ENCODE assay signal across 10 mouse cellular contexts in the genomic region with DNA sequence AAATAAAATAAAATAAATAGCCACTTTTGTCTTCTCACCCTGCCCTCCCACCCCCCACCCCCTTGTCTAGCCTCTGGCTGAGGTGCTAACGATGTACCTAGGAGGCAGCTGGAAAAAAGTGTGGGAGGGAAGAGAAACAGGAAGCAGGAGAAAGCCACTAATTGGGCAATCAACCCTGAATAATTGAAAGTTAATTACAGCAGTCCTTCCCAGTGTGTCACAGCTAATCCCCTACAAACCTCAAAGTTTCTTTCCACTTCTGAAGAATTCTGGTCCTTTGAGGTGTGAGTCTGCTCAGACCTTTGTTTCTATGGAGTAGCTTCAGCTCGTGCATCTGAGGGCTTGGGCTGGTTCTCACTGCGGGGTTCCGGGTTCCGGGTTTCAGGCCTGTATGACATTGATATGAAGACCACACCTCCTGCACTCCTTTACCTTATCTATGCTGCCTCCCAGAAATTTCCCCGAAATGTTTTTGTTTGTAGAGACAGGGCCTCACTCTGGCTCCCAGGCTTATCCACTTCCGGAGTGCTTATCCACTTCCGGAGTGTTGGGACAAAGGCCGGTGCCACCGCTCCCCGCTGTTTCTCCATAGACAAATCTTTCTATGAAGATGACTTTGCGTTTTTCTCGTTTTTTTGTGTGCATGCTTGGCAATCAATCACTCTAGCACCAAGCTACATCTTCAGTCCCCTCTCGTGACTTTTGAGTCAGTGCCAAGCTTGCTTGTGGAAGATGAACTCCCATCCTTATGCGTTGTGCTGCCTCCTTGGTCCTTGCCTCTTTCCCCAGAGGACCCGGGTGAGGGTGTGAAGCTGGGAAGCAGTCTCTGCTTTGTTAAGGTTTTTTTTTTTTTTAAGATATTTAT.
DNase-seq lines count a peak whose midpoint lies in the region; ATAC-seq lines count a peak whose summit lies in the region.
"Had no signal": no experiment of that assay in that cellular context is flagged by ENCODE, and none has a peak within 500 bp of the region (broad histone marks: within the 10 kb centered on the region; RNA-seq: fewer than 3 reads in every experiment).

No protein-coding gene starts in this region.

- 0 out of 2 replicates have a peak overlapping the region, but pooled peaks have one; percentile 8 for H3K4me2 ChIP-seq in forebrain, embryonic 11.5 days (ENCODE audit: low read depth, low read length, severe bottlenecking)
- H3K4me2 ChIP-seq in forebrain, embryonic 16.5 days (ENCODE audit: low read length) = no peak overlapping the region
- H3K4me2 ChIP-seq in midbrain, embryonic 12.5 days (replicated peaks) = no peak overlapping the region
- H3K4me2 ChIP-seq in midbrain, embryonic 13.5 days (replicated peaks) = no peak overlapping the region
- no peak overlapping the region for H3K4me2 ChIP-seq in stomach, embryonic 15.5 days
- H3K4me2 ChIP-seq: hindbrain, embryonic 13.5 days; neural tube, embryonic 13.5 days had no signal

- 34% methylated on average over 16 of the region's 16 CpGs for WGBS in forebrain, embryonic 11.5 days
- 29% methylated on average over 16 of the region's 16 CpGs for WGBS in forebrain, embryonic 16.5 days
- WGBS in midbrain, embryonic 12.5 days = 57% methylated on average over 16 of the region's 16 CpGs
- 56% methylated on average over 16 of the region's 16 CpGs for WGBS in midbrain, embryonic 13.5 days
- 51% methylated on average over 16 of the region's 16 CpGs for WGBS in limb, embryonic 10.5 days
- 57% methylated on average over 16 of the region's 16 CpGs for WGBS in stomach, embryonic 15.5 days

- no peaks in the 10 kb centered on the region for H3K36me3 ChIP-seq in forebrain, embryonic 11.5 days (ENCODE audit: control insufficient read depth, insufficient read depth, low read length)
- no peaks in the 10 kb centered on the region for H3K36me3 ChIP-seq in forebrain, embryonic 16.5 days (ENCODE audit: control insufficient read depth, insufficient read depth)
- H3K36me3 ChIP-seq in midbrain, embryonic 12.5 days = no peaks in the 10 kb centered on the region
- no peaks in the 10 kb centered on the region for H3K36me3 ChIP-seq in midbrain, embryonic 13.5 days
- no peaks in the 10 kb centered on the region for H3K36me3 ChIP-seq in limb, embryonic 10.5 days
- no peaks in the 10 kb centered on the region for H3K36me3 ChIP-seq in stomach, embryonic 15.5 days
- H3K36me3 ChIP-seq: hindbrain, embryonic 13.5 days; neural tube, embryonic 13.5 days had no signal

- H3K4me3 ChIP-seq in forebrain, embryonic 11.5 days (ENCODE audit: low read depth, low read length) = no peak overlapping the region
- H3K4me3 ChIP-seq in forebrain, embryonic 16.5 days (replicated peaks; ENCODE audit: low read length) = no peak overlapping the region
- H3K4me3 ChIP-seq in midbrain, embryonic 12.5 days = no peak overlapping the region
- H3K4me3 ChIP-seq in midbrain, embryonic 13.5 days (replicated peaks) = no peak overlapping the region
- no peak overlapping the region for H3K4me3 ChIP-seq in limb, embryonic 10.5 days
- H3K4me3 ChIP-seq in stomach, embryonic 15.5 days (replicated peaks) = no peak overlapping the region
- H3K4me3 ChIP-seq: hindbrain, embryonic 13.5 days; neural tube, embryonic 13.5 days had no signal

- peaks cover 2% of the 10 kb centered on the region; the same call in 1 of the 2 replicates for H3K4me1 ChIP-seq in forebrain, embryonic 11.5 days (replicated peaks; ENCODE audit: control insufficient read depth, insufficient read depth, low read length)
- peaks cover 8% of the 10 kb centered on the region for H3K4me1 ChIP-seq in forebrain, embryonic 16.5 days (replicated peaks; ENCODE audit: control insufficient read depth, insufficient read depth, low read length)
- peaks cover 17% of the 10 kb centered on the region; the same call in 1 of the 2 replicates for H3K4me1 ChIP-seq in midbrain, embryonic 12.5 days
- peaks cover 22% of the 10 kb centered on the region for H3K4me1 ChIP-seq in midbrain, embryonic 13.5 days (replicated peaks)
- peaks cover 21% of the 10 kb centered on the region for H3K4me1 ChIP-seq in limb, embryonic 10.5 days
- H3K4me1 ChIP-seq in stomach, embryonic 15.5 days = no peaks in the 10 kb centered on the region
- H3K4me1 ChIP-seq: neural tube, embryonic 13.5 days had no signal

- no peaks in the 10 kb centered on the region for H3K9me3 ChIP-seq in forebrain, embryonic 11.5 days (ENCODE audit: control insufficient read depth, low read length)
- H3K9me3 ChIP-seq in forebrain, embryonic 16.5 days (ENCODE audit: control insufficient read depth, low read length) = peaks cover 5% of the 10 kb centered on the region
- H3K9me3 ChIP-seq in midbrain, embryonic 12.5 days = no peaks in the 10 kb centered on the region
- no peaks in the 10 kb centered on the region for H3K9me3 ChIP-seq in midbrain, embryonic 13.5 days
- no peaks in the 10 kb centered on the region for H3K9me3 ChIP-seq in limb, embryonic 10.5 days (replicated peaks)
- no peaks in the 10 kb centered on the region for H3K9me3 ChIP-seq in stomach, embryonic 15.5 days
- H3K9me3 ChIP-seq: hindbrain, embryonic 13.5 days; neural tube, embryonic 13.5 days had no signal

- DNase-seq in forebrain, embryonic 11.5 days (ENCODE audit: low spot score) = peak; percentile 70
- DNase-seq in limb, embryonic 10.5 days (ENCODE audit: low spot score) = peak; percentile 38
- no peak for DNase-seq in urinary bladder, postnatal 4 days (ENCODE audit: low spot score in 2 of 2)
- DNase-seq in right cerebral cortex, postnatal 10 days (ENCODE audit: low spot score in 2 of 2) = no peak

- no peak overlapping the region for H3K9ac ChIP-seq in forebrain, embryonic 11.5 days (ENCODE audit: low read length)
- no peak overlapping the region for H3K9ac ChIP-seq in forebrain, embryonic 16.5 days (replicated peaks; ENCODE audit: low read depth, low read length)
- H3K9ac ChIP-seq in midbrain, embryonic 12.5 days (replicated peaks) = no peak overlapping the region
- H3K9ac ChIP-seq in midbrain, embryonic 13.5 days (replicated peaks) = no peak overlapping the region
- no peak overlapping the region for H3K9ac ChIP-seq in stomach, embryonic 15.5 days
- H3K9ac ChIP-seq: hindbrain, embryonic 13.5 days; neural tube, embryonic 13.5 days had no signal

- peak; percentile 82 for ATAC-seq in forebrain, embryonic 11.5 days (replicated peaks; ENCODE audit: low FRiP score)
- ATAC-seq in forebrain, embryonic 16.5 days = no peak
- ATAC-seq in midbrain, embryonic 12.5 days (ENCODE audit: low FRiP score, low read depth) = peak; percentile 35; the same call in 1 of the 2 replicates
- ATAC-seq in midbrain, embryonic 13.5 days = no peak
- ATAC-seq in stomach, embryonic 15.5 days (ENCODE audit: insufficient read depth, low FRiP score, low read depth) = peak; percentile 93

- peak overlapping the region; percentile 55; the same call in 1 of the 2 replicates for H3K27ac ChIP-seq in forebrain, embryonic 11.5 days (ENCODE audit: low read depth, low read length)
- H3K27ac ChIP-seq in forebrain, embryonic 16.5 days (ENCODE audit: low read length) = no peak overlapping the region
- H3K27ac ChIP-seq in midbrain, embryonic 12.5 days (replicated peaks) = 0 out of 2 replicates have a peak overlapping the region, but pooled peaks have one; percentile 15
- no peak overlapping the region for H3K27ac ChIP-seq in midbrain, embryonic 13.5 days
- H3K27ac ChIP-seq in limb, embryonic 10.5 days = peak overlapping the region; percentile 70
- H3K27ac ChIP-seq in stomach, embryonic 15.5 days = no peak overlapping the region
- H3K27ac ChIP-seq: hindbrain, embryonic 13.5 days; neural tube, embryonic 13.5 days had no signal

- H3K27me3 ChIP-seq in forebrain, embryonic 11.5 days (ENCODE audit: control insufficient read depth, insufficient read depth, low read length) = 0 out of 2 replicates have a peak, but pooled peaks cover 2% of the 10 kb centered on the region
- H3K27me3 ChIP-seq in forebrain, embryonic 16.5 days (replicated peaks; ENCODE audit: control insufficient read depth, insufficient read depth, low read length) = no peaks in the 10 kb centered on the region
- H3K27me3 ChIP-seq in midbrain, embryonic 12.5 days = no peaks in the 10 kb centered on the region
- no peaks in the 10 kb centered on the region for H3K27me3 ChIP-seq in midbrain, embryonic 13.5 days
- H3K27me3 ChIP-seq in limb, embryonic 10.5 days (ENCODE audit: low read depth, poor library complexity, severe bottlenecking) = no peaks in the 10 kb centered on the region
- no peaks in the 10 kb centered on the region for H3K27me3 ChIP-seq in stomach, embryonic 15.5 days (replicated peaks)
- H3K27me3 ChIP-seq: hindbrain, embryonic 13.5 days; neural tube, embryonic 13.5 days had no signal

Comparison
In these comparisons a context has a peak if more than half of its experiments do, and no peak if none do; other contexts are left out.
1. ATAC-seq: peak in forebrain, embryonic 11.5 days (single experiment), midbrain, embryonic 12.5 days (single experiment) and stomach, embryonic 15.5 days (single experiment); none in forebrain, embryonic 16.5 days (single experiment) and midbrain, embryonic 13.5 days (single experiment).
2. H3K27ac ChIP-seq: peak in forebrain, embryonic 11.5 days (single experiment), midbrain, embryonic 12.5 days (single experiment) and limb, embryonic 10.5 days (single experiment); none in forebrain, embryonic 16.5 days (single experiment), midbrain, embryonic 13.5 days (single experiment) and stomach, embryonic 15.5 days (single experiment).
3. DNase-seq: peak in forebrain, embryonic 11.5 days (single experiment) and limb, embryonic 10.5 days (single experiment); none in urinary bladder, postnatal 4 days (0 of 2) and right cerebral cortex, postnatal 10 days (0 of 2).